Mouse (Mus musculus) heart, postnatal 0 days (tissue): ENCODE measurements at regions not wholly inside any gene's neighbourhood (a gene's known extent, or its start where the extent isn't known, plus 50 kb on each side); places are given as distances from the start of the nearest gene placed in this dataset.

Source experiments
- CTCF ChIP-seq: IDR thresholded peaks from 2 replicates; pipeline ENCODE4 v1.5.1; 2016; ENCODE audit warnings: antibody characterized with exemption, control low read depth, low read depth
- EP300 ChIP-seq: IDR thresholded peaks from 2 replicates; pipeline ENCODE4 v1.6.1; 2016; ENCODE audit warnings: antibody characterized with exemption, low read depth

GRCm38 (mm10) chr2:17821878-17822620, 90.8 kb upstream of the Nebl start:
- TF ChIP-seq CTCF (no peak), EP300 (no peak)
